Mouse (Mus musculus) cerebellum, adult 11-12 months (tissue): ENCODE results near the gene Dqx1.

ENCODE experiments used
- DNase-seq: peaks from one replicate; pipeline ENCODE4 v3.0.0; 2022

Dqx1 gene

GRCm38 (mm10) chr6:83033249-83034185 lies 24.1 kb upstream of the Dqx1 start, which contains the start of the genes Dok1 and Loxl3:
Gene Dok1, minus strand, starts transcription at chr6:83033471.
Gene Loxl3, plus strand, starts transcription at chr6:83034173.
- no peak for DNase-seq

DNA sequence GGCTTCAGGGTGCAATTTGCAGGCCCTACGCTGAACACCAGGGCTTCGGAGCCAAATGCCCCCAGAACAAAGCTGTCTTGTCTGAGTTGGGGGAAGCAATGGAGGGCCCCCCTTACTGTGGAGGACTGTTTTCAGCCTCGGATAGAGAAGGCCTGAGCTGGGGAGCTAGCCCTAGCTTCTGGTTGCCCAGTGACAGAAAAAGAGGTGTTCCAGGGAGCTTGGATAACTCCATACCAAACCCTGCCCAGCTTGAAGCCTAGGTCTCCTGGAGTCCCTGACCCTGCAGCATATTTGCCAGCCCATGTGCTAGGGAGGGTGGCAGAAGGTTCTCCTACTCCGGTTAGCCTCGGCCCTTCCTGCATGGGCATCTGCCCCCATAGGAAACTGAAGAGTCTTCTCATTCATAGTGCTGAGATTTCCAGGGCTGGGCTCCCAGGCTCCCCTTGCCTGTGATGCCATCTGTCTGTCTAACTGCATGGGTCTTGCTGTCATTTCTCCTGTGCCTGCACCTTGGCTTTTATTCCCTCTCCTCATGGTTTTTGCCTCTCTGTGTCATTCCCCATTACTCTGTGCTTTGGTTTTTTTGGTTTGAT lies 23.1 kb upstream of the Dqx1 start:
- DNase-seq = no peak

GRCm38 (mm10) chr6:83037188-83037587 lies 20.5 kb upstream of the Dqx1 start:
- no peak for DNase-seq

DNA sequence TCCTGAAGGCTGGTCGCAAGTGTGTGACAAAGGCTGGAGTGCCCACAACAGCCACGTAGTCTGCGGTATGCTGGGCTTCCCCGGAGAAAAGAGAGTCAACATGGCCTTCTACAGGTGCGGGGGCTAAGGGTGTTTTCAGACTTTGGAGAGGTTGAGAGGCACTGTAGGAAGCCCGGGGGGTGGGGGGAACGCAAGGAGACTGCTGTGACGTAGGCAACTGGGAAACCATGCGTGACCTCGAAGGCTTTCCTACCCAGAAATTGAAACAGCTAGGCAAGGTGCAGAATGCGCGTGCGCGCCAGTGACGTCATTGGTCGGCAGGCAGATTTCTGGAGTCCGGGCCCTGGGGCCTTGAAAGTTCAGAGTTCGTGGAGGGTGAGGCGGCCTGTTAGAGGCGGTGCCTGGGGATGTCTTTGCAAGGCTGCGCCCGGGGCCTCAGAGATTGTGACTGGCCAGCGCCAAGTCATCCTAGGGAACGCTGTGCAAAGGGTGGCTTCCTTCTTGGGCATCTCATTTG lies 19.1 kb upstream of the Dqx1 start:
- peak; percentile 85 for DNase-seq

GRCm38 (mm10) chr6:83040601-83041000 lies 17.0 kb upstream of the Dqx1 start:
- DNase-seq = no peak

GRCm38 (mm10) chr6:83043561-83043960 lies 14.1 kb upstream of the Dqx1 start:
- DNase-seq = no peak

DNA sequence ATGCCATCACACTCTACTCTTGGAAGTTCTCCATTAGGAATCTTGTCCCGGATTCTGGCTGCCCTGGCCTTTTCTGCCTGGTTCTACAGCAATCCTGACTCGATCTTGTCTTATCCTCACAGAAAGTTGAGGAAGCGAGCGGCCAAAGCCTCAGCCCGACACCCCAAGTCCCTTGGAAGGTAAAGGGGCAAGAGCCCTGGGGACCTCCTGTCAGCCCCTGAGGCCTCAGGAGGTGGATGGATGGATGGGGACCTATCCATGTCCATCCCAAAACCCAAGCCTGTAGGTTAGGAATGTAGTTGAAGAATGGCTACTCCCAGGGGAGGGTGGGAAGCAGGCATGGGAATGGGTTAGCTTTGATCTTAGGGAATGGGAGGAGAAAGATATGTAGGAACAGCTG lies 13.7 kb upstream of the Dqx1 start:
- DNase-seq = no peak

GRCm38 (mm10) chr6:83044742-83045141 lies 12.9 kb upstream of the Dqx1 start:
- no peak for DNase-seq

- no peak for DNase-seq
These were observed 8.3 kb upstream of the Dqx1 start for GRCm38 (mm10) chr6:83049367-83049766.

- DNase-seq = peak; percentile 48
These were observed 4.3 kb upstream of the Dqx1 start for GRCm38 (mm10) chr6:83053136-83053960.

GRCm38 (mm10) chr6:83054074-83054851 lies 3.4 kb upstream of the Dqx1 start, which contains the start of gene Aup1:
Gene Aup1, plus strand, starts transcription at chr6:83054521.
- peak; percentile 97 for DNase-seq

- no peak for DNase-seq
These were observed 2.7 kb upstream of the Dqx1 start, which contains the start of gene Htra2 for GRCm38 (mm10) chr6:83054871-83055431. Gene Htra2, minus strand, starts transcription at chr6:83055273.

- no peak for DNase-seq
These were observed 1.1 kb downstream of the Dqx1 start for GRCm38 (mm10) chr6:83058725-83059124.

DNA sequence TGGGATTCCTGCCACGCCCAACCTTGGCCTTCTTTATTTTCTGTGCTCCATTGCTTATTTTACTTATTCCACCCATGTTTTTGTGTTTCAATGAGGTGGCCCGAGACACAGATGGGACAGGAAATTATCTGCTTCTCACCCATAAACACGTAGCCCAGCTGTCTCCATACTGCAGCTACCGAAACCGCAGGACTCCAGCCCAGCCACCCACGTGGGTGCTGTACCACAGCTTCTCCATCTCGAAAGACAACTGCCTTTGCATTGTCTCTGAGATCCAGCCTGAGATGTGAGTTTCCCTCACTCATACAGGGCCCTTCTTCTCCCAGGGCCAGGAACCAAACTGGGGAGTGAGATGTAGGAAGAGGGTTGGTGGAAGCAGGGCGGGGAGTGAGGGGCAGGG lies 8.4 kb downstream of the Dqx1 start:
- no peak for DNase-seq

DNA sequence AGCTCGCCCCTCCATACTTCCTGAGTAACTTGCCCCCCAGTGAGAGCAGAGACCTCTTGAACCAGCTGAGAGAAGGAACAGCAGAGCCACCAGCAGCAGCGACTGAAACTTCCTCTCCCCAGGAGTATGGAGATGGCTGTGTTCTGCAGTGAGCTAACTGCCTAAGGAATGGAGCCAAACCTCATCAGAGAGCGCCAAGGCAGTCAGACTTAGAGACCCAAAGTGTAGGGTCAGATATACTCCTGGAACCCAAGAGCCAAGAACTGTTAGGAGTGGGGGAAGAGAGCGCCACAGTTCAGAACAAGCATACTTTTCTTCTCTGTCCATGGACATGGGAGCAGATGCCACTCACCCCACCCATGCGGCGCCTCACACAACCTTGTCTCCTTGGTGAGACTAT lies 8.8 kb downstream of the Dqx1 start:
- no peak for DNase-seq

DNA sequence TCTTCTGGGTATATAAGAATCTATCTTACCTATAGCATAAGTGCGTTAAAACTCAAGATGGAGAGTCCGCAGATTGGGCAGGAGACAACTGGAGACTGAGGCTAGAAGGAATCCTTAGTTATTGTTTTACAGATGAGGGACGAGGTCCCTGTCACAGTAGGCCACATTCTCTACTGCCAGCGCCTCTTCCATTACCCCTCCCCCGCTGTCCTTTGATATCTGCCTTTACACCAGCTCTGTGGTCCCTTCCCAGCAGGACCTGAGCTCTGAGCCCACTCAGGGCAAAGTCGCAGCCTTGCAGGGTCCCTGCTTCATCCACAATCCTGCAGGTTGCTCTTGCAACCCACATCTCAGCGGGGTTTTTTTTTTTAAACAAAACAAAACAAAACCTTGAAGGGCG lies 10.6 kb downstream of the Dqx1 start:
- DNase-seq = no peak

- DNase-seq = no peak
These were observed 11.3 kb downstream of the Dqx1 start for GRCm38 (mm10) chr6:83068706-83069487.

DNA sequence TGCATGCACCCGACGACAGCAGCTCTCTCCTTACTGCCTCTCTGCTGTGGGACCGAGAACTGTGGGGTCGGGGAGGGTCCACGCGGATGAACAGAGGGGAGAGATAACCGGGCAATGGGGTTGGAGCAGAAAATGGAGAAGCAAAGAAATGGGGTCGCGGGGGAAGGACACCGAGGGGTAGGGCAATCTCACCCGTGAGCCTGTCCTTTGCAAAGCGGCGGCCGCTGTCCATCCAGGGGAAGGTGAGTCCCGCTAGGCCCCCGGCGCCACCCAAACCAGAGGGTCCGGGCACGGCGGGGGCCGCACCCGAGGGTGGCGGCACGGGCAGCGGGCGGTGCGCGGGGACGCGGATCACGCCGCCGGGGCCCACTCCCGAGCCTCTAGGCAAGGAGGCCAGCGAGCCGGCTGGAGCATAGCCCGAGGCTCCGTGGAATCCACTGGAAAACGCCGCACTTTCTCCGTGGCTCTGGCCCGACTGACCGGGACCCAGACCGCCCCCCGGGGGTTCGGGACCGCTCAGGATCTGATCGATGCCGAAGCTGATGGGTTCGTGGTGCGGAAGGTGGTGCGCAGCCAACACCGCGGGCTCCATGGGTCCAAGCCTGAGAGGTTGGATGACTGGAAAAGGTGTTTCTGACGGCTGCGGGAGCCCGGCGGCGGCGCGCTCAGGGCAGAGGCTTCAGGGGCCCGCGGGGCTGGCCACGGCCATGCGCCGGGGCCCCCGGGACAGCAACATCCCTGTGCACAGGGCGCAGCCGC lies 12.0 kb downstream of the Dqx1 start:
- no peak for DNase-seq

DNA sequence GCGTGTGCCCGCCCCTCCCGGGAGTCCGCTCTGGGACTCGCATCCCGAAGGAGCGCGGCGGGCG lies 12.4 kb downstream of the Dqx1 start, which contains the start of gene Tlx2:
TSS of gene Tlx2 (minus strand) at position 47 of the 64 bp plus-strand sequence.
- DNase-seq = no peak

DNA sequence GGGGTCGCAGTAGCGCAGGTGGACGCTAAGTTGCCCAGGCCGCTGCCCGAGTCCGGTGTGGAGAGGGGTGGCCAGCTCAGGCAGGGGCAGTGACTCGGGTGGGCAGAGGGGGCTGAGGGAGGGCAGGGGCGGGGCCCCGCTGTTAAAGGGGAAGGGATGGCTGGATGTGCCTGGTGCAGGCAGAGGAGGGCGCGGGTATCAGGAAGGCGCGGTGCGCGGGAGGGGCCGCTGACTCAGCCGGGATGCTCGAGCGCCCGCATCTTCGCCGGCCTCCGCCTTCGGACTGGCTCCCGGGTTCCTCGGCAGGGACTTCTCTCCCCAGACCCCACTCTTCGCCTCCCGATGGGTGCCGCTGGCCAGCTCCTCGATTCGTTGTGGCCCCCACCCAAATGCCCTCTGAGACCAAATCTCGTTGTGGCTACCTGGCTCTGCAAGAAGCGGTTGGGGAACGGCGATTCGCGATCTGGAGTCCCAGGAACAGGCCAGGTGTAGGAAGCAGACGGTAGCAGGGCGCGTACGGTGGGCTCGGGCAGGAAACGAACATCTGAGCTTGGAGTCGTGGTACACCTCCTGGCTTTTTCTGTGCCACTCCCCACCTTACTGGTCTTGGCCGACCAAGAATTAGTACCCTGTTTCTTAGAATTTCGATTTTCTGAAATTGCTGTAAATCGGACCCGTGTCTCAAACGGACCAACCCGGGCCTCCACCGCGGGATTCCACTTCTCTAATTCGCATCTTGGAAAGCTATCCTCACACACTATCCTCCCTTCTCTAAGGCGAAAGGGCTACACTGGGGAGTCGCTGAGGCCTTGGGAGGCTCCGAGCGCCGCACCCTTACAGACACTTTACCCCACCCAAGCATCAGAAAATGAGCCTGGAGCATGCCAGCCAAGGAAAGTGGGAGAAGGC lies 12.9 kb downstream of the Dqx1 start:
- peak; percentile 42 for DNase-seq
